Mouse (Mus musculus): ENCODE data around the gene Lnpep.
"Not testable (repeated sequence)": the region's sequence is repeated elsewhere in the genome, so short reads cannot be mapped to it uniquely, and the experiment has no call there.

DNA sequence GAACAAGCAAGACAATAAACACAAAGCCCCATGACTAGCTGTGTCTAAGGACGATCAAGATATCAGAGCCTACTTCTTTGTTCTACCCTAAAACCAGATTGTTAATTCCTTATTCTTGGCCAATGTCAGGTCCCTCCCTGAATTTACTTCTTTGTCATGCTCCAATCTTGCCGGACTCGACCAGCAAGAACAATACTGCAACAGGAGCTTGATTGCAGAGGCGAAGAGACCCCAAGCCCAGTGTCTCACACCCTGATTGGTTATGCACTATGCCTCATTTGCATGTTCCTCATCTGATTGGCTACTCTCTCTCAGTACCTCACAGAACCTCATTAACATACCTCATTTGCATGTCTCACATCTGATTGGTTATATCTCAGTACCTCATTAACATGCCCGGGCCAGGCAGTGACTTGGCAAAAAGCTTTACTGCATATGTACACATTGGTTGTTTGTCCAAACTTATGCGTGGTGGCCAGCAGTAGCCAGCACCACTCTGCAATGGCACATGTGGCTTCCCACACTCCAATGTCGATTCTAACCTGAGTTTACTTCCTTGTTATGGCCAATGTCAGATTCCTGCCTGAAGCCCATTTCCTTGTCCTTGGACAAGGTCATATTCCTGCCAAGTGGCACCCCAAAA lies 3.5 kb upstream of the Lnpep start:
- TF ChIP-seq CTCF, EP300 (IDR thresholded peaks at IDR 0.05; ENCODE audit: low read depth): not testable (repeated sequence)

All from heart, postnatal 0 days (tissue).